Mouse (Mus musculus): ENCODE results near the gene Alg1. TPM values are rescaled to one million over a fixed set of nuclear protein-coding genes. Genes with fewer than 3 reads are reported as not detected.

Gene Alg1
- 24.4 and 27.1 TPM in 2 replicates for polyA plus RNA-seq (2016; fragmentation: Nextera tagmentation; extraction: Ambion mirVana)

DNA sequence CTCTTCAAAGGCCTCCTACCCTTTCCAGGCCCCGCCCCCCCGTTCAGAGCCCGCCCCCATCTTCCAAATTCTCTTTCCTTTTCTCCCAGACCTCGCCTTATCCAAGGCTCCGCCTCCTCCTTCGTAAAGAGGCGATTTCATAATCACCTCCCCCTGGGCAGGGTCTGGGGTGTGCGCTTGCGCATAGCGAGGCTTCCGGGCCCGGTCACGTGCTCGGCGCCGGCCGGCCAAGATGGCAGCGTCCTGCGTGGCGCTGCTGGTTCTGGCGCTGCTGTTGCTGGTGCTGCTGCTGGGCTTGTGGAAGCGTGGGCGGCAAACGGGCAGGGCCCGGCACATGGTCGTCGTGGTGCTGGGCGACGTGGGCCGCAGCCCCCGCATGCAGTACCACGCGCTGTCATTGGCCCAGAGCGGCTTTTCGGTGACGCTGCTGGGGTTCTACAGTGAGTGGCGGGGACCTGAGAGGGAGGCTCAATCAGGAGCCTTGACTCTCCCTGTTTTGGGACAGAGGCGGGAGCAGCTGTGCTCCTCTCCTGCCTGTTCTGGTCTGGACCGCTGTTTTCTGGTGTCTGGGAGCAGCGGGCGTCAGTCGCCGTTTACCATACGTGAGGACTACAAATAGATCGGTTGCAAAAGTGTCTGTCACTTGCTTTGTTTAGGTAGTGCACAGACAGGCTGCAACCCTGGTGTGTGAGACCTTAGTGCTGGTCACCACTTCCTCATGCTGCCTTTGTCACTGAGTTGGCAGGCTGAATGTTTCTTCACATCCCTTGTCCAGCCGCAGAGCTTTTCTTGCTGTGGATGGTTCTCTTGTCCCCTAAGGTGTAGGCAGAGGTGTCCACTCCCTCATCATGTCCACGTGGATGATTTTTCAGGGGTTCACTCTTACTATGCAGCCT lies at the start of gene Alg1:
Alg1 (plus strand) TSS at position 204 of the 896 bp plus-strand sequence.
- H3K4me1 ChIP-seq = peaks cover 10% of the 10 kb centered on the region
- H3K27ac ChIP-seq = 0 out of 2 replicates have a peak within 1 kb of the TSS, but pooled peaks have one; percentile 36
- H3K9ac ChIP-seq = peak within 1 kb of the TSS; percentile 73
- H3K4me2 ChIP-seq = peak within 1 kb of the TSS; percentile 83
- no peaks in the 10 kb centered on the region for H3K9me3 ChIP-seq
- H3K36me3 ChIP-seq (replicated peaks) = no peaks in the 10 kb centered on the region
- WGBS = 3% methylated on average over 47 of the region's 47 CpGs
- ATAC-seq (ENCODE audit: low FRiP score) = peak; percentile 97
- H3K4me3 ChIP-seq (replicated peaks) = peak within 1 kb of the TSS; percentile 82
- H3K27me3 ChIP-seq = 0 out of 2 replicates have a peak, but pooled peaks cover 3% of the 10 kb centered on the region

DNA sequence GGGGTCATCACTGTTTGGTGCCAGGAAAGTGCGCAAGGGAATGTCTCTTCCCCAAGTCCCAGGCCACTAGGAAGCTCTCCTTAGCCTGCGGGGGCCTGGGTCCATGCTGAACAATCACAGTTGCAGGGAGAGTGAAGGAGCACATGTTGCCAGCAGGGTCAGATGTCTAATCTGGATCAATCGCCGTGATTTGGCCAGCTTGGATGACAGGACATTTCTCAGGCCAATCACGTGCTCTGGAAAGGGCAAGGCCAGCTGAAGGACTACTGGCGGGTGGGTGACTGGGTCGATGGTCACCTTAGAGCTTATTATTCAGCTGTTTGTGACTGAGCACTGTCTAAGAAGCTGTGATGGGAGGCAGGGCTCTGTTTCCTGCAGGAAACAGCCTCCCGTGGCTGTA lies 49.3 kb upstream of the Alg1 start:
- Histone ChIP-seq H3K36me3 (replicated peaks) (no peaks in the 10 kb centered on the region), H3K4me3 (replicated peaks) (no peak overlapping the region), H3K4me2 (no peak overlapping the region), H3K27me3 (peaks cover 6% of the 10 kb centered on the region), H3K27ac (no peak overlapping the region), H3K9ac (no peak overlapping the region), H3K4me1 (no peaks in the 10 kb centered on the region), H3K9me3 (no peaks in the 10 kb centered on the region)
- ATAC-seq (ENCODE audit: low FRiP score) = no peak
- 71% methylated on average over 8 of the region's 8 CpGs for WGBS

DNA sequence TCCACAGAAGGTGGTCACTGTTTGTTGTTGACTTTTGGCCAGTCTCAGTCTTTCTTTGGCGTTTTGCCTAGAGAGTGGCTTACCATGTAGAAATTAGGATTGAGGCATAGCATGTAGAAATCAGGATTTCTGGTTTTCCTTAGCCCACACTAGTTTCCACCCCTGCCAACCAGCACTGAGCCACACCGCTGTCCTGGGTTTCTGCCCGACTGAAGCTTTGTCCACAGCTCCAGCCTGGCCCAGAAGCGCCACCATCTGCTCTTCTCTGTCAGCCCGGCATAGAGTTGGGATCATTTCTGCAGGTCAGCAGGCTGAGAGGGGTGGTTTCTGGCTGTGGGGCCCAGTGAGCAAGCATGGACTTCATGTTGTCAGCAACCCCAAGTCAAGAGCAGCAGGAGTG lies 48.5 kb upstream of the Alg1 start:
- Histone ChIP-seq H3K36me3 (replicated peaks) (no peaks in the 10 kb centered on the region), H3K4me1 (no peaks in the 10 kb centered on the region), H3K27me3 (peaks cover 6% of the 10 kb centered on the region), H3K27ac (no peak overlapping the region), H3K9me3 (no peaks in the 10 kb centered on the region), H3K4me3 (replicated peaks) (no peak overlapping the region), H3K9ac (no peak overlapping the region), H3K4me2 (no peak overlapping the region)
- no peak for ATAC-seq (ENCODE audit: low FRiP score)
- WGBS = 85% methylated on average over 5 of the region's 5 CpGs

DNA sequence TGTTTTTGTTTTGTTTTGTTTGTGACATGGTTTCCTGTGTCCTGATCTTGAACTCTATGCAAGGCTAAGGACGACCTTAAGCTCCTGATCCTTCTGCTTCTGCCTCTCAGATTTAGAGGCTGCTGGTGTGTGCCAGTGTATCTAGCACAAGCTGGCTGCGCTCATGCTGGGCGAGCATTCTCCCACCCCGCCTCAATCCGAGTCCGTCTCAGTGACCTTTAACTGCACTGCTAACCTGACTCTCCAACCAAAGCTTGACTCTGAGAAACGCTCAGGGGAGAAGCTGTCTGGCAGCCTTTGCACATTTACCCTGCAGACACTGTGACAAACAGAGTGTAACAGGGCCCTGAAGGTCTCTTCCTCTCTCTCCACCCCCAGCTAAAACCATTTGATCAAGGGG lies 47.7 kb upstream of the Alg1 start:
- peaks cover 11% of the 10 kb centered on the region for H3K27me3 ChIP-seq
- WGBS = 73% methylated on average over 7 of the region's 7 CpGs
- no peaks in the 10 kb centered on the region for H3K36me3 ChIP-seq (replicated peaks)
- H3K9ac ChIP-seq = no peak overlapping the region
- H3K4me3 ChIP-seq (replicated peaks) = no peak overlapping the region
- H3K9me3 ChIP-seq = no peaks in the 10 kb centered on the region
- no peaks in the 10 kb centered on the region for H3K4me1 ChIP-seq
- no peak overlapping the region for H3K4me2 ChIP-seq
- no peak overlapping the region for H3K27ac ChIP-seq
- no peak for ATAC-seq (ENCODE audit: low FRiP score)

DNA sequence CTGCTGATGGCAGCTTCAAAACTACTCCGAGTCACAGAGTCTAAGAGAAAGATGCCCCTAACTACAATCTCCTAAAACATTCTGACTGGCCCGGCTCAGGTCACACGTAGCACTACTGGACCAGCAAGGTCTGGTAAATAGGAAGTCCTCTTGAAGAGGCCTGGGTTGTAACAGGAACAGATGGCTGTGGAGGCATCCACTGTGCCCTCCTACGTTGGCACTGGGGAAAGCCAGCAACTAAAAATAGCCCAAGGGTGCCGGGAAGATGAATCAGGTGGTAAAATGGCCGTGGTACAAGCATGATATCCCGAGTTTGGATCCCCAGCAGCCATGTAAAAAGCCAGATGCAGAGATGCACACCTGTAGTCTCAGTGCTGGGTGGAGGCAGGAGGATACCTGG lies 47.2 kb upstream of the Alg1 start:
- Histone ChIP-seq H3K36me3 (replicated peaks) (no peaks in the 10 kb centered on the region), H3K4me1 (no peaks in the 10 kb centered on the region), H3K4me3 (replicated peaks) (no peak overlapping the region), H3K4me2 (no peak overlapping the region), H3K27me3 (peaks cover 11% of the 10 kb centered on the region), H3K9ac (no peak overlapping the region), H3K27ac (no peak overlapping the region), H3K9me3 (no peaks in the 10 kb centered on the region)
- WGBS = 84% methylated on average over 7 of the region's 7 CpGs
- ATAC-seq (ENCODE audit: low FRiP score) = no peak

DNA sequence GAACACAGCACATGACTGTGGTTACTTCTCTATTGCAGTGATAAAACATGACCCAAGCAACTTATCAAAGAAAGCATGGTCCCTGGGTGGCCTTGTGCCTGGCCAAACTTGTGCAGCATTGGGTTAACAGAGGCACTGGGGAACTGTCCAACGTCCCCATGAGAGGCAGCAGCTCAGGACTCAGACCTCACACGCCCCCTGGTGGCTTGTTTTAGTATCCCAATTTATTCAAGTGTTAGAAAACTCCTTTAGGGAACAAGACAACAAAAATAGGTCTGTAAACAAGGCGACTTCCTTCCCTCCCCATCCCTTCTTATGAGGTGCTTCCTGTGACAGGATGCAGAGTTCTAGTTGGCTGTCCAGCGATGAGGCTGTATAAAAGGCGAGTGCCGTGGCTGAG lies 38.3 kb upstream of the Alg1 start:
- Histone ChIP-seq H3K4me1 (no peaks in the 10 kb centered on the region), H3K9ac (no peak overlapping the region), H3K4me2 (no peak overlapping the region), H3K4me3 (replicated peaks) (no peak overlapping the region), H3K27me3 (peaks cover 5% of the 10 kb centered on the region; the same call in 1 of the 2 replicates), H3K36me3 (replicated peaks) (peaks cover 8% of the 10 kb centered on the region; the same call in 1 of the 2 replicates), H3K9me3 (no peaks in the 10 kb centered on the region), H3K27ac (no peak overlapping the region)
- whole genome bisulfite sequencing = 32% methylated on average over 6 of the region's 6 CpGs
- no peak for ATAC-seq (ENCODE audit: low FRiP score)

DNA sequence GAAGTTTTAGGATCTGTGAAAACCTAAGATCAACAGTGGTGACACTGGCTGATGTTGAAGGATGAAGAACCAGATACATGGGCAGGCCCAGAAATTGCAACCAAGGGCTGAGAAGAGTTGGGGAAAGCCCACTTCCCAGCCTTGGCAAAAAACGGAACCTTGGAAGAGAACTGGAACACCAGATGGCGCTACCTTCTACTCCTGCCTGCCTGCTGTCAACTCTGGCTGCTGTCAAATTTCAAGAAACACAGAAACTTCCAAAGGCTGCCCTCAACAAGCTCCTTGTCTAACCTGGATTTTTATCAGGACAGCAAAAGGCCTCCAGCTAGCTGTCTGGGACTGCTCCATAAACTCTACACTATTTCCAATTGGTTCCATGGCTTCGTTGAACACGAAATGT lies 30.7 kb upstream of the Alg1 start:
- H3K27me3 ChIP-seq = peaks cover 18% of the 10 kb centered on the region
- H3K4me1 ChIP-seq = peaks cover 12% of the 10 kb centered on the region
- peak overlapping the region; percentile 99 for H3K4me2 ChIP-seq
- no peak overlapping the region for H3K27ac ChIP-seq
- peaks cover 6% of the 10 kb centered on the region; the same call in 1 of the 2 replicates for H3K36me3 ChIP-seq (replicated peaks)
- no peaks in the 10 kb centered on the region for H3K9me3 ChIP-seq
- 16% methylated on average over 4 of the region's 4 CpGs for WGBS
- peak overlapping the region; percentile 85 for H3K4me3 ChIP-seq (replicated peaks)
- no peak for ATAC-seq (ENCODE audit: low FRiP score)
- H3K9ac ChIP-seq = no peak overlapping the region

DNA sequence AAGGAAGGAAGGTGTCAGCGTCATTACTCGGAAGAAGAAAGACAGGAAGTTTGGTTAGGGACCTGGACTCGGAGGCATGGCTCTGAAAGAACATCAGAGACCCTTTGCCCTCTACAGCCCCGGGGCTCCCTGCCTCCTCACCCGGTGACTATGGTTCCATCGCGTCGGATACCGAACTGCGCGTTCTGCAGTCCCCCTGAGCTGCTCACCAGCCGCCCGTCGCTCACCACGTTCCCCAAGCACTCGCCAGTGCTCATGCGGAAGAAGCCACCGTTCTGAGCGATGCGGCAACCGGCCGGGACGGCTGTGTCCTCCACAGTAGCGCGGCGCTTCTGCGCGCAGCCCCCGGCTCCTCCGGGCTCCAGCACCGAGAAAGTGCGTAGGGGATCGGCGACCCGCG lies 30.2 kb upstream of the Alg1 start:
- H3K9me3 ChIP-seq = no peaks in the 10 kb centered on the region
- peak overlapping the region; percentile 99 for H3K4me2 ChIP-seq
- H3K27me3 ChIP-seq = peaks cover 18% of the 10 kb centered on the region
- H3K9ac ChIP-seq = peak overlapping the region; percentile 59
- no peak overlapping the region for H3K27ac ChIP-seq
- H3K4me1 ChIP-seq = peaks cover 12% of the 10 kb centered on the region
- ATAC-seq (ENCODE audit: low FRiP score) = peak; percentile 57
- peaks cover 5% of the 10 kb centered on the region; the same call in 1 of the 2 replicates for H3K36me3 ChIP-seq (replicated peaks)
- peak overlapping the region; percentile 85 for H3K4me3 ChIP-seq (replicated peaks)
- 2% methylated on average over 36 of the region's 36 CpGs for WGBS

DNA sequence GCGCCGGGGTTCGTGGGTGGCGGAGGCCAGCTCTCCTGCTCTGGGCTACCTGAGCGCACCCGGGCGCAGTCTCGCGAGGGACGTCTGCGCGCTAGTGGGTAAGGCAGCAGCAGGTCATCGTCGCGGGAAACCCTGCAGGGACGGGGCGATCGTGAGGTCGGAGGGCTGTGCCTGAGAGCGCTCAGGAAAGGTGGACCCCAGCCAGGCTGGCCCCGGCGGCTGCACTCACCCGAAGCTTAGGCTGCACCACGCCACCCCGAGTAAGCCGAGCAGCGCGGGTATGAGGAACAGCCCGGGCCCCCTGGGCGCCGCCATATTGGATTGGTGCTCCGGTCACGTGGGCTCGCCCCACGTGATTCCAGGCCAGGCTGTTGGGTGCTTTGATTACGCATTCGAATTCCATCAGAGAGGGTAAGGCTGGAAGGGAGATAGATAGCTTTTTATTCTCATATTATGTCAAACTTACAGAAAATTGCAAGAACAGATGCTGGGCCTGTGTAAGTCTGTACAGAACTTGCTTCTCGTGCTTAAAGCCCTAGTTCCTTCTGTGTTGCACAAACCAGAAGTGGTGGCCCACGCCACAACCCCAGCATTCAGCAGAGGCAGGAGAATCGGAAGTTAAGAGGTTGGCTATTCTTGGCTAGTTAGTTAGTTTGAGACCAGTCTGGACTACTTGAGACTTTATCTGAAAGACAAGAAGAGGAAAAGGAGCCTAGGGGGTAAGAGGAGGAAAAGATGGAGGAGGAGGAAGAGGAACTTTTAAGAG lies 29.6 kb upstream of the Alg1 start, which contains the start of gene Nagpa:
Nagpa (minus strand) TSS at position 345 of the 766 bp plus-strand sequence.
- no peak within 1 kb of the TSS for H3K27ac ChIP-seq
- WGBS = 4% methylated on average over 40 of the region's 40 CpGs
- ATAC-seq (ENCODE audit: low FRiP score) = peak; percentile 95

DNA sequence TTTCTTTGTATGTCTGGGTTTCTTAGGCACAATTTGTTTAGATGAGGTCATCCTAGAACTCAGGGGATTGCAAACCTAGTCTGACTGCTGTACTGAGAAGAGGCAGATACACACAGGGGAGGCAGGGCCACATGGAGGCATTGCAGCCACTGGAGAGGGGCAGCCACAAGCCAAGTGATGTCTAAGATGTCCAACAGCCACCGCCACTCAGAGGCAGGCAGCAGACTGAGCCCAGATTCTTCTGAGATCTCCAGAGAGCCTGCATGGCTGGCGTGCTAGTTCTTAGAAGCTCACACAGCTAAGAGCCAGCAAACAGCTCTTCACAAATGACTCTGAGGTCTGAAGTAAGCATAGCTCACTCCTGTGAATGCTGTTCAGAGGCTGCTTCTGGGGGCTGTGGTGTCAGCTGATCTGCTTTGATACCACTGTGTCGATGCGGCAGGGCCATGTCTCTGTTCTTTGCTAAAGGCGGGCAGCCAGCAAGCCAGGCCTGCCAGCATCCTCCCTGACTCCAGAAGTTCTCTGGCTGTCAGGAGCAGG lies 27.9 kb upstream of the Alg1 start:
- ATAC-seq (ENCODE audit: low FRiP score) = no peak
- Histone ChIP-seq H3K4me3 (replicated peaks) (no peak overlapping the region), H3K4me1 (peaks cover 12% of the 10 kb centered on the region), H3K36me3 (replicated peaks) (no peaks in the 10 kb centered on the region), H3K9me3 (no peaks in the 10 kb centered on the region), H3K9ac (no peak overlapping the region), H3K27ac (no peak overlapping the region), H3K27me3 (peaks cover 18% of the 10 kb centered on the region), H3K4me2 (no peak overlapping the region)
- 90% methylated on average over 5 of the region's 5 CpGs for WGBS

More for the DNA sequence above, 29.6 kb upstream of the Alg1 start, which contains the start of gene Nagpa:
- peak within 1 kb of the TSS; percentile 59 for H3K9ac ChIP-seq
- H3K27me3 ChIP-seq = peaks cover 18% of the 10 kb centered on the region
- H3K9me3 ChIP-seq = no peaks in the 10 kb centered on the region
- peak within 1 kb of the TSS; percentile 85 for H3K4me3 ChIP-seq (replicated peaks)
- H3K4me2 ChIP-seq = peak within 1 kb of the TSS; percentile 99
- peaks cover 12% of the 10 kb centered on the region for H3K4me1 ChIP-seq
- 0 out of 2 replicates have a peak, but pooled peaks cover under 1% of the 10 kb centered on the region for H3K36me3 ChIP-seq (replicated peaks)

DNA sequence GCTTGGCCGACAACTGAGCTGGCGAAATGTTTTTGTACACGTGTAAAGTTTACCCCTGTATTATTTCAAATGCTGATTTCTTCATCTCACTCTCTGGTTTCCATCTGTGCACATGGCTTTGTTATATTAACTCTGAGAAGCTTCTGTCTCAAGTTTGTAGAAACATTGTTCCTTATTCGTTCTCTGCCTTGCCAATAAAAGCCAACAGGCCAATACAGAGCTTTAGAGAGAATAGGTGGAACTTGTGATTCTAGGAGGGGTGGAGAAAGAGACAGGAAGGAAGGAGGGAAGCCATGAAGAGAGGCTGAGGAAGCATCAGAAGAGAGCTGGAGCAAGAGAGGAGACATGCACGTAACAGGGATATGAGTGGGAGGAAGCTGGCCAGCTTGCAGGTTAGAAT lies 27.4 kb upstream of the Alg1 start:
- H3K4me2 ChIP-seq = no peak overlapping the region
- WGBS = 77% methylated on average over 5 of the region's 5 CpGs
- H3K9ac ChIP-seq = no peak overlapping the region
- no peak overlapping the region for H3K27ac ChIP-seq
- peaks cover 18% of the 10 kb centered on the region for H3K27me3 ChIP-seq
- H3K36me3 ChIP-seq (replicated peaks) = no peaks in the 10 kb centered on the region
- H3K4me3 ChIP-seq (replicated peaks) = no peak overlapping the region
- H3K9me3 ChIP-seq = no peaks in the 10 kb centered on the region
- H3K4me1 ChIP-seq = peaks cover 12% of the 10 kb centered on the region
- no peak for ATAC-seq (ENCODE audit: low FRiP score)

DNA sequence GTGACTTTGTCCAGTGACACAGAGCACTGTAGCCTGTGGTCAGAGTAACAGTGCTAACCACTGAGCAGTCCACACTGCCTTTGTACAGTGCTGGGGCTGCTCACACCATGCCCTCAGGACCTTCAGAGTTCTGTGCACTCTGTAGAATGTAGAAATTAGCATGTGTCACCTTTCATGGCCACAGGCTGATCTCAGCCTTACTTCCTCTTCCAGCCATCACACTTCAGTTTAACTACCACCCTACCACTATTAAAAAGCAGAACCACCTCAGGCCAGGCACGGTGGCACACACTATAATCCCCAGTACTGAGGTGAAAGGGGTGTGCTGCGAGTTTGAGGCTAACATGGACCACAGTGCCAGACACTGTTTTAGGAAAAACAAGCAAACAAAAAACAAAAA lies 23.1 kb upstream of the Alg1 start:
- Histone ChIP-seq H3K36me3 (replicated peaks) (no peaks in the 10 kb centered on the region), H3K9ac (no peak overlapping the region), H3K27ac (no peak overlapping the region), H3K4me1 (no peaks in the 10 kb centered on the region), H3K27me3 (peaks cover 4% of the 10 kb centered on the region; the same call in 1 of the 2 replicates), H3K9me3 (no peaks in the 10 kb centered on the region), H3K4me2 (no peak overlapping the region), H3K4me3 (replicated peaks) (no peak overlapping the region)
- 72% methylated on average over 2 of the region's 2 CpGs for WGBS
- ATAC-seq (ENCODE audit: low FRiP score) = no peak

All from forebrain, embryonic 12.5 days (tissue).